Mouse (Mus musculus) adrenal gland (tissue): ENCODE results near the gene Olfr975.
"Not testable (repeated sequence)": the region's sequence is repeated elsewhere in the genome, so short reads cannot be mapped to it uniquely, and the experiment has no call there.

Experiments
- intact Hi-C: fragments of 180-260 bp; cut with DNase I; formaldehyde crosslinking; loops from one replicate; pipeline ENCODE4 v1.15.1; 2025
- long read RNA-seq, 2 experiments: library from polyadenylated mRNA; unstranded; transcript quantifications; one replicate each; pipeline ENCODE4 v2.0.0; 2020; ENCODE audit warnings: borderline replicate concordance in 1 of 2; ENCODE audit not compliant: insufficient replicate concordance in 1 of 2

The Olfr975 gene
- long read RNA-seq, experiment 1: 0 reads
- long read RNA-seq, experiment 2: 0 reads

GRCm38 (mm10) chr9:39951946-39952345 lies at the start of gene Olfr975:
Gene Olfr975 (minus strand): TSS chr9:39952046.
- intact Hi-C loops: no loop called here

- intact Hi-C loops: no loop called here
Observed at GRCm38 (mm10) chr9:39991813-39992212, 40.0 kb upstream of the Olfr975 start, which contains the start of gene Olfr978. Gene Olfr978 (plus strand): TSS chr9:39992113.

GRCm38 (mm10) chr9:39976581-39977145 lies 24.8 kb upstream of the Olfr975 start:
- intact Hi-C loops: not testable (repeated sequence)

- intact Hi-C loops: not testable (repeated sequence)
Observed at GRCm38 (mm10) chr9:39961033-39961432, 9.2 kb upstream of the Olfr975 start, which contains the start of gene Olfr976. Gene Olfr976 (minus strand): TSS chr9:39961133.

GRCm38 (mm10) chr9:39937201-39937600 lies 14.6 kb downstream of the Olfr975 start, which contains the start of gene Olfr974:
Gene Olfr974 (plus strand): TSS chr9:39937501.
- intact Hi-C loops: no loop called here

GRCm38 (mm10) chr9:39928837-39929236 lies 23.0 kb downstream of the Olfr975 start:
- intact Hi-C loops: not testable (repeated sequence)

GRCm38 (mm10) chr9:39927975-39928836 lies 23.6 kb downstream of the Olfr975 start:
- intact Hi-C loops: not testable (repeated sequence)

- intact Hi-C loops: no loop called here
Observed at GRCm38 (mm10) chr9:39909939-39910338, 41.9 kb downstream of the Olfr975 start.

- intact Hi-C loops: no loop called here
Observed at GRCm38 (mm10) chr9:39907036-39907435, 44.8 kb downstream of the Olfr975 start, which contains the start of gene Olfr229. Gene Olfr229 (plus strand): TSS chr9:39907336.

GRCm38 (mm10) chr9:39905106-39905505 lies 46.7 kb downstream of the Olfr975 start:
- intact Hi-C loops: no loop called here
